Mouse (Mus musculus): ENCODE measurements around the gene Adamts12. TPM values are rescaled to one million over a fixed set of nuclear protein-coding genes. Genes with fewer than 3 reads are reported as not detected.

Adamts12 gene
- polyA plus RNA-seq, 1 experiment = 0.15 TPM

DNA sequence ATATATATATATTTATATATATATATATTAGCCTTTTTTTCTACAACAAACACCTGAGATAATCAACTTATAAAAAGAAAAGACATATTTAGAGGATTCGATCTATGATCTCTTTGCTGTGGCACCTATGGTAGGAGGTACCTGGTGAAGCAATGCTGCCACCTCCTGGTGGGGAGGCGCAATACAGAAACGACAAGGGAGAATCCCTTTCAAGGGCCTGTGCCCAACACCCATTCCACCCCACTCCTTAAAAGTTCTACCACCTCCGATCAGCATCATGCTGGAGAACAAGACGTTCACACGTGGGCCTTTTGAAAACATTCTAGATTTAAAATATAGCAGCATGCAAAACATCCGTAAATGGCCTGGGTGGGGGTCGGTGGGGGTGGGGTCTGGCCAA is 255.9 kb downstream of the Adamts12 start:
- peak; percentile 11 to 13 for DNase-seq
- Histone ChIP-seq H3K27ac (ENCODE audit: insufficient read depth, low read length) (no peak overlapping the region), H3K4me3 (replicated peaks; ENCODE audit: insufficient read depth, low read depth, low read length) (no peak overlapping the region), H3K27me3 (ENCODE audit: control insufficient read depth, insufficient read depth, low read length) (no peaks in the 10 kb centered on the region), H3K4me1 (ENCODE audit: control insufficient read depth, insufficient read depth, low read length) (no peaks in the 10 kb centered on the region)
- 33% methylated on average over 8 of the region's 8 CpGs for WGBS
- TF ChIP-seq CTCF (IDR thresholded peaks at IDR 0.05; ENCODE audit: borderline replicate concordance, insufficient read depth, low read depth, low read length) (peak; percentile 59), POLR2A (IDR thresholded peaks at IDR 0.05; ENCODE audit: borderline replicate concordance, insufficient read depth, low read length) (no peak)

DNA sequence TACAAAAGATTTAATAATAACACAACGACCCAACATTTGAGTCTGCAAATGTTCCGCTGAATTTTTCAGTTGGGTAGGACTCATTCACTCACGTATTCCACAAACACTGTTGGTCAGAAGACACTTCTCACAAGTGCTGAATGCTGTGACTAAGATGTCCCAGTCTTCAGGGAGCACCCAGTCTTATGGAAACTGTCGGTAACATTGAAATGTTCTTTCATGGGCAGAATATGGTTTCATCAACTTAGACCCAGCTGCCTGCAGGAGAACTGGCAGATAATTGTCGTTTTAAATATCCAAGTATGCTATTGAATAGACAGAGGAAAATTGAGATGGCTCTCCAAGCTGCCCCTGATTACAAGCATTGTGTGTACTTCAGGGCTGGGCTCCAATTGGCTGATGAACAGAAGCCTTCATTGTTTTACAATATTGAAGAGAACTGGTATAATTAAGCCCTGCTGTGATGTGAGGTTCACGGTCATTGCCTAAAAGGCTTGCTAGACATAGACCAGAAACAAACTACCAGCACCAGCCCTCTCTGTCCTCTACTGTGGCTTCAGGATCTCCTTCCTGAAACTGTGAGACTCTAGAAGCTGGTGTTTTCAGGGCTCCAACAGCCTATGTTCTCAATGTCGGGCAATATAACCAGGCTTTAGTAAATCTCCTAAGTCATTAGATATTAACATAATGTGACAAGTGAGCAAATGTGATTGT is 275.0 kb downstream of the Adamts12 start:
- Histone ChIP-seq H3K27ac (ENCODE audit: insufficient read depth, low read length) (no peak overlapping the region), H3K4me1 (ENCODE audit: control insufficient read depth, insufficient read depth, low read length) (no peaks in the 10 kb centered on the region), H3K27me3 (ENCODE audit: control insufficient read depth, insufficient read depth, low read length) (no peaks in the 10 kb centered on the region), H3K4me3 (replicated peaks; ENCODE audit: insufficient read depth, low read depth, low read length) (no peak overlapping the region)
- 8% methylated on average over 7 of the region's 7 CpGs for WGBS
- no peak for TF ChIP-seq POLR2A (IDR thresholded peaks at IDR 0.05; ENCODE audit: borderline replicate concordance, insufficient read depth, low read length)
- TF ChIP-seq CTCF (IDR thresholded peaks at IDR 0.05; ENCODE audit: borderline replicate concordance, insufficient read depth, low read depth, low read length) = no peak
- DNase-seq = no peak

- TF ChIP-seq CTCF (IDR thresholded peaks at IDR 0.05; ENCODE audit: borderline replicate concordance, insufficient read depth, low read depth, low read length) (no peak), POLR2A (IDR thresholded peaks at IDR 0.05; ENCODE audit: borderline replicate concordance, insufficient read depth, low read length) (no peak)
- Histone ChIP-seq H3K4me1 (ENCODE audit: control insufficient read depth, insufficient read depth, low read length) (no peaks in the 10 kb centered on the region), H3K27ac (ENCODE audit: insufficient read depth, low read length) (no peak overlapping the region), H3K27me3 (ENCODE audit: control insufficient read depth, insufficient read depth, low read length) (no peaks in the 10 kb centered on the region), H3K4me3 (replicated peaks; ENCODE audit: insufficient read depth, low read depth, low read length) (no peak overlapping the region)
- 50% methylated on average over 3 of the region's 3 CpGs for WGBS
- DNase-seq = no peak
Observed at GRCm38 (mm10) chr15:11355865-11356264, 291.3 kb downstream of the Adamts12 start.

DNA sequence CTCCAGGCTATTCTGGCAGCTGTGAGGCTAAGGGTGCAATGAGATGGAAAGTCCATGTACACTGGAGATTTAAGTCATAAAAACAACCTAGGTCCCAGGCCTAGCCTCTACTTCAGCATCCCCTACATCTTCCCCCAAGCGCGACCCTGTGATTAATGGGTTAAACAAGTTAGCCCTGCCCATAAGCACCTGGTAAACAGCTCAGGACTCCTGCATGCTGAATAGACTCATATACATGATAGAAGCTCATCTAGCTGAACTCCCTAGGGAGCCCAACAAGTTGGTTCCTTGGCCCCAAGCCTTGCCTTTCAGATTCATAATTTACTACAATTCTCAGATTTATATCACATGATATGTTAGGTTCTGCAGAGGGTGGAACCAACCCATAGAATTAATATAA is 292.9 kb downstream of the Adamts12 start:
- TF ChIP-seq POLR2A (IDR thresholded peaks at IDR 0.05; ENCODE audit: borderline replicate concordance, insufficient read depth, low read length) = no peak
- no peak for TF ChIP-seq CTCF (IDR thresholded peaks at IDR 0.05; ENCODE audit: borderline replicate concordance, insufficient read depth, low read depth, low read length)
- Histone ChIP-seq H3K4me1 (ENCODE audit: control insufficient read depth, insufficient read depth, low read length) (no peaks in the 10 kb centered on the region), H3K27me3 (ENCODE audit: control insufficient read depth, insufficient read depth, low read length) (no peaks in the 10 kb centered on the region), H3K27ac (ENCODE audit: insufficient read depth, low read length) (no peak overlapping the region), H3K4me3 (replicated peaks; ENCODE audit: insufficient read depth, low read depth, low read length) (no peak overlapping the region)
- DNase-seq = no peak
- WGBS = 98% methylated on average over 2 of the region's 2 CpGs

GRCm38 (mm10) chr15:11360888-11361287 is 296.3 kb downstream of the Adamts12 start:
- Histone ChIP-seq H3K27me3 (ENCODE audit: control insufficient read depth, insufficient read depth, low read length) (no peaks in the 10 kb centered on the region), H3K4me3 (replicated peaks; ENCODE audit: insufficient read depth, low read depth, low read length) (no peak overlapping the region), H3K27ac (ENCODE audit: insufficient read depth, low read length) (no peak overlapping the region), H3K4me1 (ENCODE audit: control insufficient read depth, insufficient read depth, low read length) (no peaks in the 10 kb centered on the region)
- 93% methylated on average over 1 of the region's 1 CpGs for WGBS
- no peak for DNase-seq
- TF ChIP-seq CTCF (IDR thresholded peaks at IDR 0.05; ENCODE audit: borderline replicate concordance, insufficient read depth, low read depth, low read length) = no peak
- TF ChIP-seq POLR2A (IDR thresholded peaks at IDR 0.05; ENCODE audit: borderline replicate concordance, insufficient read depth, low read length) = no peak

- DNase-seq = no peak
- no peak overlapping the region for H3K27ac ChIP-seq (ENCODE audit: insufficient read depth, low read length)
- no peaks in the 10 kb centered on the region for H3K4me1 ChIP-seq (ENCODE audit: control insufficient read depth, insufficient read depth, low read length)
- no peak for TF ChIP-seq CTCF (IDR thresholded peaks at IDR 0.05; ENCODE audit: borderline replicate concordance, insufficient read depth, low read depth, low read length)
- no peak for TF ChIP-seq POLR2A (IDR thresholded peaks at IDR 0.05; ENCODE audit: borderline replicate concordance, insufficient read depth, low read length)
- H3K27me3 ChIP-seq (ENCODE audit: control insufficient read depth, insufficient read depth, low read length) = no peaks in the 10 kb centered on the region
- WGBS = 91% methylated on average over 5 of the region's 5 CpGs
- H3K4me3 ChIP-seq (replicated peaks; ENCODE audit: insufficient read depth, low read depth, low read length) = no peak overlapping the region
Observed at GRCm38 (mm10) chr15:11361824-11362223, 297.2 kb downstream of the Adamts12 start.

GRCm38 (mm10) chr15:11364112-11364511 is 299.5 kb downstream of the Adamts12 start:
- Histone ChIP-seq H3K27ac (ENCODE audit: insufficient read depth, low read length) (no peak overlapping the region), H3K27me3 (ENCODE audit: control insufficient read depth, insufficient read depth, low read length) (no peaks in the 10 kb centered on the region), H3K4me1 (ENCODE audit: control insufficient read depth, insufficient read depth, low read length) (no peaks in the 10 kb centered on the region), H3K4me3 (replicated peaks; ENCODE audit: insufficient read depth, low read depth, low read length) (no peak overlapping the region)
- WGBS = 5% methylated on average over 2 of the region's 2 CpGs
- DNase-seq = no peak
- no peak for TF ChIP-seq CTCF (IDR thresholded peaks at IDR 0.05; ENCODE audit: borderline replicate concordance, insufficient read depth, low read depth, low read length)
- TF ChIP-seq POLR2A (IDR thresholded peaks at IDR 0.05; ENCODE audit: borderline replicate concordance, insufficient read depth, low read length) = no peak

GRCm38 (mm10) chr15:11364795-11365194 is 300.2 kb downstream of the Adamts12 start:
- Histone ChIP-seq H3K27ac (ENCODE audit: insufficient read depth, low read length) (no peak overlapping the region), H3K4me3 (replicated peaks; ENCODE audit: insufficient read depth, low read depth, low read length) (no peak overlapping the region), H3K27me3 (ENCODE audit: control insufficient read depth, insufficient read depth, low read length) (no peaks in the 10 kb centered on the region), H3K4me1 (ENCODE audit: control insufficient read depth, insufficient read depth, low read length) (no peaks in the 10 kb centered on the region)
- TF ChIP-seq POLR2A (IDR thresholded peaks at IDR 0.05; ENCODE audit: borderline replicate concordance, insufficient read depth, low read length) (no peak), CTCF (IDR thresholded peaks at IDR 0.05; ENCODE audit: borderline replicate concordance, insufficient read depth, low read depth, low read length) (no peak)
- no peak for DNase-seq
- 96% methylated on average over 1 of the region's 1 CpGs for WGBS

Measured in cerebellum, adult 2 months (tissue).